Mouse (Mus musculus): ENCODE measurements around the gene Tmem161a.
A peak's percentile ranks its signal among the peaks of the same experiment; 100 is the strongest.

The Tmem161a gene

GRCm38 (mm10) chr8:70172043-70172681 lies at the start of gene Tmem161a:
TSS of gene Tmem161a (plus strand) at chr8:70172356.
- peak; percentile 77 to 79 for DNase-seq

- peak; percentile 41 to 42 for DNase-seq
These were observed 49.3 kb upstream of the Tmem161a start for GRCm38 (mm10) chr8:70122863-70123262.

GRCm38 (mm10) chr8:70124992-70125391 lies 47.2 kb upstream of the Tmem161a start:
- no peak for DNase-seq

- no peak for DNase-seq
These were observed 43.7 kb upstream of the Tmem161a start for GRCm38 (mm10) chr8:70128435-70128834.

- no peak for DNase-seq
These were observed 42.7 kb upstream of the Tmem161a start for GRCm38 (mm10) chr8:70129309-70129952.

- DNase-seq = no peak
These were observed 42.1 kb upstream of the Tmem161a start for GRCm38 (mm10) chr8:70130066-70130465.

- peak; percentile 91 for DNase-seq
These were observed 40.8 kb upstream of the Tmem161a start, which contains the start of gene Nr2c2ap for GRCm38 (mm10) chr8:70131166-70131883. TSS of gene Nr2c2ap (plus strand) at chr8:70131333.

- no peak for DNase-seq
These were observed 38.1 kb upstream of the Tmem161a start for GRCm38 (mm10) chr8:70134086-70134485.

- no peak for DNase-seq
These were observed 37.2 kb upstream of the Tmem161a start for GRCm38 (mm10) chr8:70134931-70135330.

- DNase-seq = no peak
These were observed 35.6 kb upstream of the Tmem161a start for GRCm38 (mm10) chr8:70136591-70136990.

- no peak for DNase-seq
These were observed 34.3 kb upstream of the Tmem161a start for GRCm38 (mm10) chr8:70137890-70138289.

- peak; percentile 99 to 100 for DNase-seq
These were observed 32.9 kb upstream of the Tmem161a start, which contains the start of the genes Rfxank, Borcs8 and Mef2b for GRCm38 (mm10) chr8:70139026-70139857. TSS of gene Rfxank (minus strand) at chr8:70139154. TSS of gene Borcs8 (plus strand) at chr8:70139499. TSS of gene Mef2b (plus strand) at chr8:70139711.

- no peak for DNase-seq
These were observed 32.2 kb upstream of the Tmem161a start for GRCm38 (mm10) chr8:70139981-70140380.

- DNase-seq = no peak
These were observed 24.2 kb upstream of the Tmem161a start for GRCm38 (mm10) chr8:70147678-70148607.

GRCm38 (mm10) chr8:70150158-70150557 lies 22.0 kb upstream of the Tmem161a start:
- DNase-seq = no peak

- peak; percentile 82 to 83 for DNase-seq
These were observed 19.5 kb upstream of the Tmem161a start for GRCm38 (mm10) chr8:70152537-70153257.

GRCm38 (mm10) chr8:70157240-70157800 lies 14.8 kb upstream of the Tmem161a start:
- DNase-seq = no peak

GRCm38 (mm10) chr8:70158069-70158853 lies 13.9 kb upstream of the Tmem161a start:
- DNase-seq = peak; percentile 88 to 90

- DNase-seq = peak; percentile 33 to 37
These were observed 12.9 kb upstream of the Tmem161a start for GRCm38 (mm10) chr8:70159211-70159610.

GRCm38 (mm10) chr8:70160015-70160414 lies 12.1 kb upstream of the Tmem161a start:
- peak; percentile 82 to 84 for DNase-seq
